Mouse (Mus musculus) small intestine, adult 2 months (tissue): ENCODE data around the gene Mmp24. TPM values are rescaled to one million over a fixed set of nuclear protein-coding genes. Genes with fewer than 3 reads are reported as not detected.

Experiments used
- H3K27ac ChIP-seq: fragments of 200-500 bp; 2 replicates; pipeline ENCODE4 v1.5.1; 2012; ENCODE audit warnings: low read depth, low read length, control low read depth, inconsistent platforms; ENCODE audit not compliant: insufficient read depth
- H3K27me3 ChIP-seq: fragments of 200-500 bp; 2 replicates; pipeline ENCODE4 v1.6.1; 2012; ENCODE audit warnings: mild to moderate bottlenecking, moderate library complexity, low read length, inconsistent platforms; ENCODE audit not compliant: control insufficient read depth, insufficient read depth
- H3K36me3 ChIP-seq: fragments of 200-500 bp; 2 replicates; pipeline ENCODE4 v1.6.1; 2012; ENCODE audit warnings: mild to moderate bottlenecking, low read length, control low read depth, inconsistent platforms; ENCODE audit not compliant: control insufficient read depth, insufficient read depth
- H3K4me1 ChIP-seq: fragments of 200-500 bp; 2 replicates; pipeline ENCODE4 v1.6.1; 2012; ENCODE audit warnings: low read length, inconsistent platforms, mixed read lengths; ENCODE audit not compliant: control insufficient read depth, insufficient read depth, insufficient read length
- H3K4me3 ChIP-seq: fragments of 200-500 bp; 2 replicates; pipeline ENCODE4 v1.5.1; 2012; ENCODE audit warnings: low read depth, mild to moderate bottlenecking, control low read depth, inconsistent platforms, low read length, moderate library complexity
- CTCF ChIP-seq: fragments of 200-500 bp; IDR thresholded peaks from 2 replicates; pipeline ENCODE4 v1.5.1; 2012; ENCODE audit warnings: low read depth, mild to moderate bottlenecking, control low read depth, inconsistent platforms, low read length, moderate library complexity, mixed read lengths; ENCODE audit not compliant: insufficient replicate concordance, insufficient read length; ENCODE audit errors: extremely low read depth
- POLR2A ChIP-seq: fragments of 200-500 bp; IDR thresholded peaks from 2 replicates; pipeline ENCODE4 v1.6.1; 2012; ENCODE audit warnings: low read depth, mild to moderate bottlenecking, control low read depth, inconsistent platforms, low read length, moderate library complexity
- WGBS: fragments of 180-500 bp; shearing (Covaris S2); methylation state at CpG from one replicate; pipeline ENCODE4 v1.1.7; 2018; 5-methylcytosine and 5-hydroxymethylcytosine counted together
- polyA plus RNA-seq: library from polyadenylated mRNA; depleted of rRNA; stranded (reverse); fragments of >200 nt; gene quantifications from 2 replicates; pipeline ENCODE4 v1.2.3, GENCODE M21; 2012

The Mmp24 gene
- polyA plus RNA-seq, 1 experiment = 2.4 TPM

- Histone ChIP-seq H3K4me1 (no peaks in the 10 kb centered on the region), H3K4me3 (no peak overlapping the region), H3K27ac (no peak overlapping the region), H3K27me3 (no peaks in the 10 kb centered on the region), H3K36me3 (no peaks in the 10 kb centered on the region)
- TF ChIP-seq POLR2A (no peak), CTCF (no peak)
- WGBS = 69% methylated on average over 6 of the region's 6 CpGs
Measured at GRCm38 (mm10) chr2:155736936-155737335, 38.2 kb upstream of the Mmp24 start.

GRCm38 (mm10) chr2:155737803-155738202 is 37.3 kb upstream of the Mmp24 start:
- 64% methylated on average over 9 of the region's 9 CpGs for WGBS
- H3K27ac ChIP-seq = no peak overlapping the region

GRCm38 (mm10) chr2:155742211-155742610 is 32.9 kb upstream of the Mmp24 start:
- no peak for TF ChIP-seq POLR2A
- TF ChIP-seq CTCF = no peak
- Histone ChIP-seq H3K4me3 (no peak overlapping the region), H3K27me3 (no peaks in the 10 kb centered on the region), H3K4me1 (peaks cover 4% of the 10 kb centered on the region; the same call in 1 of the 2 replicates), H3K36me3 (no peaks in the 10 kb centered on the region), H3K27ac (no peak overlapping the region)
- WGBS = 53% methylated on average over 11 of the region's 11 CpGs

More at GRCm38 (mm10) chr2:155737803-155738202, 37.3 kb upstream of the Mmp24 start:
- Histone ChIP-seq H3K27me3 (no peaks in the 10 kb centered on the region), H3K4me1 (peaks cover 4% of the 10 kb centered on the region; the same call in 1 of the 2 replicates), H3K36me3 (no peaks in the 10 kb centered on the region), H3K4me3 (no peak overlapping the region)
- TF ChIP-seq POLR2A (no peak), CTCF (no peak)

- no peaks in the 10 kb centered on the region for H3K36me3 ChIP-seq
- 15% methylated on average over 12 of the region's 12 CpGs for WGBS
- H3K4me1 ChIP-seq = peaks cover 4% of the 10 kb centered on the region; the same call in 1 of the 2 replicates
- H3K4me3 ChIP-seq = no peak overlapping the region
- no peaks in the 10 kb centered on the region for H3K27me3 ChIP-seq
- no peak overlapping the region for H3K27ac ChIP-seq
- TF ChIP-seq CTCF (no peak), POLR2A (no peak)
Measured at GRCm38 (mm10) chr2:155742931-155743337, 32.2 kb upstream of the Mmp24 start.

- 70% methylated on average over 9 of the region's 9 CpGs for WGBS
- TF ChIP-seq CTCF (no peak), POLR2A (no peak)
- Histone ChIP-seq H3K36me3 (no peaks in the 10 kb centered on the region), H3K27ac (no peak overlapping the region), H3K27me3 (no peaks in the 10 kb centered on the region), H3K4me3 (no peak overlapping the region), H3K4me1 (peaks cover 4% of the 10 kb centered on the region; the same call in 1 of the 2 replicates)
Measured at GRCm38 (mm10) chr2:155743351-155743750, 31.8 kb upstream of the Mmp24 start.

- no peak overlapping the region for H3K27ac ChIP-seq
- peaks cover 4% of the 10 kb centered on the region; the same call in 1 of the 2 replicates for H3K4me1 ChIP-seq
- H3K4me3 ChIP-seq = no peak overlapping the region
- WGBS = 79% methylated on average over 3 of the region's 3 CpGs
- TF ChIP-seq POLR2A (no peak), CTCF (no peak)
- no peaks in the 10 kb centered on the region for H3K27me3 ChIP-seq
- no peaks in the 10 kb centered on the region for H3K36me3 ChIP-seq
Measured at GRCm38 (mm10) chr2:155745487-155745886, 29.7 kb upstream of the Mmp24 start.

DNA sequence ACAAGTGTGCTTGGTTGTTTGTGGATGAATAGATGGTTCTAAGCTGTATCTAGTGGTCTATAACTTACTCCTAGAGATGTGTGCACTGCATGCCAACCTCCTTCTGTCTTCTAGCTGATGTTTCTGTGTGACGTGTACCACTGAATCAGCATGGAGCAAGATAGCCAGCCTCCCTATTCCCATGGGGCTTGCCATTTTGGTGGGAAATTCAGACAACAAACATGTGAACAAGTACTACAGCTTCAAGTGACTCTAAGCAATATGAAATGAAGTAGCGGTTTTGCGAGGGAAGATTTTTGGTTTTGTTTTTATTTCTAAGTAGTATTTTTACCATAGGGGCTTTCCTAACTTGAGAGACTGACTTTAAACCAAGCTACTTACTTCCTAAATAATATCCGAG is 25.7 kb upstream of the Mmp24 start:
- H3K27ac ChIP-seq = no peak overlapping the region
- 82% methylated on average over 4 of the region's 4 CpGs for WGBS
- H3K36me3 ChIP-seq = no peaks in the 10 kb centered on the region
- TF ChIP-seq CTCF = no peak
- no peak for TF ChIP-seq POLR2A
- H3K4me1 ChIP-seq = peaks cover 3% of the 10 kb centered on the region; the same call in 1 of the 2 replicates
- H3K4me3 ChIP-seq = no peak overlapping the region
- peaks cover 14% of the 10 kb centered on the region; the same call in 1 of the 2 replicates for H3K27me3 ChIP-seq

DNA sequence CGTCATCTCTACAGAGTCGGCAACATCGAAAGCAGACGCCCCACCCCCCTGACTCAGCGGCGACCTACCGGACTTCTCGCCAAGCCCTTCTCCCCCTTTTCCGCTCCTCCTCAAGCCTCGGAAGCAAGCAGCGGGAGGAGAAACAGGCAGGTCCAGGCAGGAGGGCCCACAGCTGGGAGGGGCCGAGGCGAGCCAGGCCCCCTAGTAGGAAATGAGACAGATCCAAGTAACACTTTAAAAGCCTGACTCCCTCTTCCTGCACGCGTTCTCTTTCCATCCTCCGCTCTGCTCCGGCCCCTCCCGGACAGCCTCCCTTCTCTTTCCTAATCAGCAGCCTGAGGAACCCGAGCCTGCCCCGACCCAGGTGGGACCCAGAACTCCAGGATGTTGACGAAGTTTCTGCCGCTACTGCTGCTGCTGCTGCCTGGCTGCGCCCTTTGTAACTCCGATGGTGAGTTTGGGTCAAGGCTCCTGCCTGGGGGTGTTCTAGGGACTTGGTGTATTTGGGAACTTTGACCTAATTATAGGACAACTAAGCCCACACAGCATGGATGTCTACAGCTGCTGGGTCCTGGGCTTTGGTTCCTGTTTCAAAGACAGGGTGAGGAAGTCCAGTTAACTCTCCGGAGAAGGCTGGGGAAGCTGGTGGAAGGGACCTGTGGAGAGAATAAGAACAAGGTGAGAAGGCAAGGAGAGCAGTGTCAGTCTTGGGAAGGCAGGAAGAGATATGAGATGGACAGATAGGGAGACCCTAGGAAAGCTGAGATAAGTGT is 23.9 kb upstream of the Mmp24 start, which contains the start of gene Procr:
Procr (plus strand) TSS at position 104 of the 773 bp plus-strand sequence.
- H3K27me3 ChIP-seq = peaks cover 14% of the 10 kb centered on the region; the same call in 1 of the 2 replicates
- no peaks in the 10 kb centered on the region for H3K36me3 ChIP-seq
- no peak within 1 kb of the TSS for H3K27ac ChIP-seq
- TF ChIP-seq CTCF (no peak), POLR2A (no peak)
- peaks cover 3% of the 10 kb centered on the region; the same call in 1 of the 2 replicates for H3K4me1 ChIP-seq
- WGBS = 3% methylated on average over 25 of the region's 25 CpGs
- H3K4me3 ChIP-seq = peak within 1 kb of the TSS; percentile 63
